Mouse (Mus musculus): ENCODE data around the gene Stk39. TPM values are rescaled to one million over a fixed set of nuclear protein-coding genes. Genes with fewer than 3 reads are reported as not detected.

Gene Stk39
- polyA plus RNA-seq (2011; ENCODE audit: insufficient read length, low read depth, missing spikeins): 26.3 and 26.4 TPM in 2 replicates

DNA sequence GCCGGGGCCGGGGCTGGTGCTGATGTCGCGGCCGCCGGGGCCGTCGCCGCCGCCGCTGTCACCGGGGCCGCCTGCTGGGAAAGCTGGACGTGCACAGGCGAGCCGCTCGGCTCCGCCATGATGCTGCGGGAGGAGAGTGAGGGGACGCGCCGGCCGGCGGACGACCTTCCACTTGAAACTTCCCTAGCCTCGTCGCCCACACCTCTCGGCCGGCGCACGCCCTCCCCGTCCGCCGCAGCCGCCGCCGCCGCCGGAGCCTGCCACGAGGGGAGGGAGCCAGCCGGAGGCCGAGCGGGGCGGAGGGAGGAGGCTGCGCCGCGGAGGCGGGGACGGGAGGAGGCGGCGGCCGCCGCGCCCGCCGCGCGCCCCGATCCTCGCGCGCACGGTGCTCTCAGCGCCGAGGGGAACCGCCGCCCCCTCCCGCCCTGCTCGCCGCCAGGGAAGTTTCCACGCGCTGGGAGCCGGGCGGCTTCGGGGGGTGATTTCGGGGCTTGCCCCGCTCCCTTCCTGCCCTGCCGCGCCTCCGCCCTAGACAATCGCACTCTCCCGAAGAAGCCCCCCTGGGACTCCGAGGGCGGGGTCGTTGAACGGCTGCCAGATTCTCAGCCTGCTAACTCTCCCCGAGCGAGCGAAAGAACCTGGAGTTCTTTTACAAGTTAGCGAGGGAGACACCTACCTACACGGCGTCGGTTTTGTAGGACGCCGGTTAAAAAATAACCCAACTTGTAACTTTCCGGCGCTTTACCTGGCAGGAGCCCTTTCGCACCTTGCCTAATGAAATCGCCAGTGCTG is at the start of gene Stk39:
TSS of gene Stk39 (minus strand) at position 510 of the 792 bp plus-strand sequence.
- Histone ChIP-seq H3K4me1 (ENCODE audit: control insufficient read depth, insufficient read depth, low read length) (peaks cover 4% of the 10 kb centered on the region; the same call in 1 of the 2 replicates), H3K4me3 (ENCODE audit: insufficient read depth, low read length) (peak within 1 kb of the TSS; percentile 89), H3K27ac (ENCODE audit: insufficient read depth, low read length) (0 out of 2 replicates have a peak within 1 kb of the TSS, but pooled peaks have one; percentile 8)
- TF ChIP-seq POLR2A (IDR thresholded peaks at IDR 0.05; ENCODE audit: low read depth, low read length): peak; percentile 54
- no peak for TF ChIP-seq CTCF (IDR thresholded peaks at IDR 0.05; ENCODE audit: borderline replicate concordance, insufficient read depth, low read length)

DNA sequence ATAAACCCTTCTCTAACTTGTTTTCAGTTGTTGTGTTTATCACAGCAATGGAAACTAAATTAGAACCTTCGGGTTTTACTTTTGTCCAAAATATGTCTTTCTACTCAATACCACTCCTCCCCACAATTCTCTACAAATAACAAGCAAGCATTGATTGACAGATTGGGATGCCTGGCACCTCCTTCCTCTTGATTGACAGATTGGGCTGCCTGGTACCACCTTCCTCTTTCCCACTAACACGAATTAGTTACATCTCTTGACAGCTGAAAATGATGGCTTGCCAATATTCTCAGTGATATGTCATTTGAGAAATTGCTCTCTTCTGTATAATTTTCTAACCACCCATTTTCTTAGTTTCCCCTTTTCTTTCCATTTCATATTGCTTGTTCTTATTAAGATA is 43.3 kb upstream of the Stk39 start:
- H3K27ac ChIP-seq (ENCODE audit: insufficient read depth, low read length): no peak overlapping the region
- H3K4me3 ChIP-seq (ENCODE audit: insufficient read depth, low read length): no peak overlapping the region
- TF ChIP-seq POLR2A (IDR thresholded peaks at IDR 0.05; ENCODE audit: low read depth, low read length) (no peak), CTCF (IDR thresholded peaks at IDR 0.05; ENCODE audit: borderline replicate concordance, insufficient read depth, low read length) (no peak)
- H3K4me1 ChIP-seq (ENCODE audit: control insufficient read depth, insufficient read depth, low read length): no peaks in the 10 kb centered on the region

- TF ChIP-seq CTCF (IDR thresholded peaks at IDR 0.05; ENCODE audit: borderline replicate concordance, insufficient read depth, low read length): no peak
- TF ChIP-seq POLR2A (IDR thresholded peaks at IDR 0.05; ENCODE audit: low read depth, low read length): no peak
- Histone ChIP-seq H3K27ac (ENCODE audit: insufficient read depth, low read length) (no peak overlapping the region), H3K4me3 (ENCODE audit: insufficient read depth, low read length) (no peak overlapping the region), H3K4me1 (ENCODE audit: control insufficient read depth, insufficient read depth, low read length) (no peaks in the 10 kb centered on the region)
Observed at GRCm38 (mm10) chr2:68503202-68503601, 31.1 kb upstream of the Stk39 start.

- Histone ChIP-seq H3K4me3 (ENCODE audit: insufficient read depth, low read length) (no peak overlapping the region), H3K27ac (ENCODE audit: insufficient read depth, low read length) (no peak overlapping the region), H3K4me1 (ENCODE audit: control insufficient read depth, insufficient read depth, low read length) (no peaks in the 10 kb centered on the region)
- TF ChIP-seq CTCF (IDR thresholded peaks at IDR 0.05; ENCODE audit: borderline replicate concordance, insufficient read depth, low read length): no peak
Observed at GRCm38 (mm10) chr2:68502734-68503133, 30.7 kb upstream of the Stk39 start.

DNA sequence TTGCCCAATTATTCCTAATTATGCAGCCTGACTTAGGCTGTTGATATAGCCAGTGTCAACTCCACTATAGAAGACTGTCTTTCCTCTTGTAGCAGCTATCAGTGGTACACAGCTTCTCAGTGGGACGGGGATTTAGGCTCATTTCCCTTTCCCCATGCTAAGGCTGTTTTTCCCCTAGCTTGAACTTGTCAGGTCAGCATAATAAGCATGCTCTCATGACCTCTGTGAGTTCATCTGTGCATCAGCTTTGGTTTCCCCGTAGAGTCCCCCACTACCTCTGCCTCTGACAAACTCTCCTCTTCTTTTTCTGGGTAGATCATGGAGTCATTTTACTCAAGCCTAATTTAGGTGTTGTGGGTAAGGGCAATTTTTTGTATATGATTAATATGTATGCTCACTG is 30.2 kb upstream of the Stk39 start:
- Histone ChIP-seq H3K4me1 (ENCODE audit: control insufficient read depth, insufficient read depth, low read length) (no peaks in the 10 kb centered on the region), H3K4me3 (ENCODE audit: insufficient read depth, low read length) (no peak overlapping the region), H3K27ac (ENCODE audit: insufficient read depth, low read length) (no peak overlapping the region)
- TF ChIP-seq CTCF (IDR thresholded peaks at IDR 0.05; ENCODE audit: borderline replicate concordance, insufficient read depth, low read length): no peak
- no peak for TF ChIP-seq POLR2A (IDR thresholded peaks at IDR 0.05; ENCODE audit: low read depth, low read length)

DNA sequence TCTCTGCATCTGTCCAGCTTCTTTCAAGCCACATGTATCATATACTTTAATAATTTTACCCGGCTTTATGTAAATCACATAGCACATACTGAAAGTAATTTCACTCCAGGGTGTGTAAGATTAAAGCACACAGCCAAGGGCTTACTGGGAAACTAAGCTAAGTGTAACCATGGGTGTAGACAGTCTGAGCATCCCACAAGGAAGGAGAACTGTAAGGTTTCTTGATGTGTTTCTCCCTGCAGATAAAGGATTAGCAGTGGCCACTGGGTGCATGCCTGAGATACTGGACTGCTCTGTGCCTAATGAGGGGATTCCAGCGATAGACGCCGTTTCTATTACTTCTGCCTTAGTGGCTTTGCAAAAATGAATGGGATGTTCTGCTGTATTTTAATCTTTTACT is 14.2 kb upstream of the Stk39 start:
- no peak for TF ChIP-seq CTCF (IDR thresholded peaks at IDR 0.05; ENCODE audit: borderline replicate concordance, insufficient read depth, low read length)
- no peak for TF ChIP-seq POLR2A (IDR thresholded peaks at IDR 0.05; ENCODE audit: low read depth, low read length)
- no peaks in the 10 kb centered on the region for H3K4me1 ChIP-seq (ENCODE audit: control insufficient read depth, insufficient read depth, low read length)
- H3K27ac ChIP-seq (ENCODE audit: insufficient read depth, low read length): no peak overlapping the region
- H3K4me3 ChIP-seq (ENCODE audit: insufficient read depth, low read length): no peak overlapping the region

DNA sequence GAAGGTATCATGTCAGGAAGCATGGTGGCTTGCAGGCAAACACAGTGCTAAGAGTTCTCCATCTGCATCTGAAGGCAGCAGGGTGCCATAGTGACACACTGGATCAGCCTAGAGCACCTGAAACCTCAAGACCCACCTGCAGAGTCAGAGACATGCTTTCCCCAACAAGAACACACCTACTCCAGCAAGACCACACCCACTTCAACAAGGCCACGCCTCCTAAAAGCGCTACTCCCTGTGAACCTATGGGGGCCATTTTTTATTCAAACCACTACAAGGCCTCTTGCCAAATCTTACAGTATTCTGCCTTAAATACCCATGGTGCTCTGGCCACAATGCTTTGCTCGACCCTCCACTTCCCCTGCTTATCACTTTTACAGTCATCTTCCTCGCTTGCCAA is 13.1 kb upstream of the Stk39 start:
- Histone ChIP-seq H3K4me1 (ENCODE audit: control insufficient read depth, insufficient read depth, low read length) (no peaks in the 10 kb centered on the region), H3K4me3 (ENCODE audit: insufficient read depth, low read length) (no peak overlapping the region), H3K27ac (ENCODE audit: insufficient read depth, low read length) (no peak overlapping the region)
- TF ChIP-seq CTCF (IDR thresholded peaks at IDR 0.05; ENCODE audit: borderline replicate concordance, insufficient read depth, low read length): no peak

DNA sequence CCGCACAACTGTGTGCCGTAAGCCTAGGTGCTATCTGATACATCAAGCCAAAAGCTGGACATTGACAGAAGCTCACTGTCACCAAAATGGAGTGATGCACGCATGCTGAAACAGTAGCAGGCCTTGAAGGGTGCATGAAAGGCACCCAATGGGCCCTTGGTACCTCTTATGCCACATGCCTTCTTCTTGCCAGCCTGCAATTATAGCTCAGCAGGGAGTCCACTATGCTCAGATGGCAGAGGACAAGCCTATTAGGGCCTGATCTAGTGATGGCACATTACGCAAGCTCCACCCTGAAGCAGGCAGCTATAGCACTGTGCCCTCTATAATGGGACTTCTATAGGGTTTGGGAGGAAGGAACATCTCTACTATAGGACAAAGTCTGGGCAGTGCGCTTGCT is 10.8 kb upstream of the Stk39 start:
- H3K27ac ChIP-seq (ENCODE audit: insufficient read depth, low read length): no peak overlapping the region
- H3K4me3 ChIP-seq (ENCODE audit: insufficient read depth, low read length): no peak overlapping the region
- no peaks in the 10 kb centered on the region for H3K4me1 ChIP-seq (ENCODE audit: control insufficient read depth, insufficient read depth, low read length)
- TF ChIP-seq CTCF (IDR thresholded peaks at IDR 0.05; ENCODE audit: borderline replicate concordance, insufficient read depth, low read length) (no peak), POLR2A (IDR thresholded peaks at IDR 0.05; ENCODE audit: low read depth, low read length) (no peak)

GRCm38 (mm10) chr2:68479823-68480222 is 7.8 kb upstream of the Stk39 start:
- no peak for TF ChIP-seq POLR2A (IDR thresholded peaks at IDR 0.05; ENCODE audit: low read depth, low read length)
- TF ChIP-seq CTCF (IDR thresholded peaks at IDR 0.05; ENCODE audit: borderline replicate concordance, insufficient read depth, low read length): no peak

GRCm38 (mm10) chr2:68472921-68473320 is 853 bp upstream of the Stk39 start:
- Histone ChIP-seq H3K4me1 (ENCODE audit: control insufficient read depth, insufficient read depth, low read length) (peaks cover 4% of the 10 kb centered on the region; the same call in 1 of the 2 replicates), H3K27ac (ENCODE audit: insufficient read depth, low read length) (no peak overlapping the region), H3K4me3 (ENCODE audit: insufficient read depth, low read length) (no peak overlapping the region)
- TF ChIP-seq POLR2A (IDR thresholded peaks at IDR 0.05; ENCODE audit: low read depth, low read length): no peak

More at GRCm38 (mm10) chr2:68479823-68480222, 7.8 kb upstream of the Stk39 start:
- H3K27ac ChIP-seq (ENCODE audit: insufficient read depth, low read length): no peak overlapping the region
- no peaks in the 10 kb centered on the region for H3K4me1 ChIP-seq (ENCODE audit: control insufficient read depth, insufficient read depth, low read length)
- no peak overlapping the region for H3K4me3 ChIP-seq (ENCODE audit: insufficient read depth, low read length)
